Mouse (Mus musculus) small intestine, adult 2 months (tissue): ENCODE measurements around the gene Rdh8.

Source experiments
- CTCF ChIP-seq: fragments of 200-500 bp; IDR thresholded peaks from 2 replicates; pipeline ENCODE4 v1.5.1; 2012; ENCODE audit warnings: low read depth, mild to moderate bottlenecking, control low read depth, inconsistent platforms, low read length, moderate library complexity, mixed read lengths; ENCODE audit not compliant: insufficient replicate concordance, insufficient read length; ENCODE audit errors: extremely low read depth
- POLR2A ChIP-seq: fragments of 200-500 bp; IDR thresholded peaks from 2 replicates; pipeline ENCODE4 v1.6.1; 2012; ENCODE audit warnings: low read depth, mild to moderate bottlenecking, control low read depth, inconsistent platforms, low read length, moderate library complexity

- no peak for TF ChIP-seq POLR2A
- TF ChIP-seq CTCF, result no peak
Observed at GRCm38 (mm10) chr9:20857131-20857530, 38.8 kb downstream of the Rdh8 start.
